Mouse (Mus musculus) E14TG2a.4 (cell line): ENCODE measurements around the gene Tbc1d22a.

Experiments
- CTCF ChIP-seq: conservative IDR thresholded peaks from 2 replicates; pipeline ENCODE4 v1.5.1; 2014; ENCODE audit warnings: low read length
- NANOG ChIP-seq: IDR thresholded peaks from 2 replicates; pipeline ENCODE4 v1.6.1; 2014; ENCODE audit warnings: borderline replicate concordance, low read length, mixed read lengths
- POU5F1 ChIP-seq: IDR thresholded peaks from 2 replicates; pipeline ENCODE4 v1.6.1; 2014; ENCODE audit warnings: low read length, borderline replicate concordance

- TF ChIP-seq CTCF (no peak), NANOG (no peak), POU5F1 (no peak)
Measured at GRCm38 (mm10) chr15:86199052-86199451, 15.2 kb upstream of the Tbc1d22a start.
